Mouse (Mus musculus): Measurements from ENCODE around the gene 4930404N11Rik. TPM values are rescaled to one million over a fixed set of nuclear protein-coding genes. Genes with fewer than 3 reads are reported as not detected.

Gene 4930404N11Rik
- polyA plus RNA-seq, 1 experiment = 0.52 TPM

- Histone ChIP-seq H3K4me3 (ENCODE audit: insufficient read depth, low read length) (no peak overlapping the region), H3K27ac (ENCODE audit: insufficient read depth, low read length) (no peak overlapping the region), H3K4me1 (ENCODE audit: control insufficient read depth, insufficient read depth, low read length) (peaks cover 20% of the 10 kb centered on the region)
- TF ChIP-seq POLR2A (IDR thresholded peaks at IDR 0.05; ENCODE audit: extremely low read depth, insufficient read depth, low read length) (no peak), CTCF (IDR thresholded peaks at IDR 0.05; ENCODE audit: extremely low read depth, insufficient read depth, low read length) (no peak)
These were observed 43.7 kb upstream of the 4930404N11Rik start for GRCm38 (mm10) chr10:81409330-81409729.

GRCm38 (mm10) chr10:81408871-81409291 is 43.3 kb upstream of the 4930404N11Rik start:
- H3K4me1 ChIP-seq (ENCODE audit: control insufficient read depth, insufficient read depth, low read length) = peaks cover 17% of the 10 kb centered on the region
- H3K27ac ChIP-seq (ENCODE audit: insufficient read depth, low read length) = 0 out of 2 replicates have a peak overlapping the region, but pooled peaks have one; percentile 34
- TF ChIP-seq CTCF (IDR thresholded peaks at IDR 0.05; ENCODE audit: extremely low read depth, insufficient read depth, low read length) = peak; percentile 65
- TF ChIP-seq POLR2A (IDR thresholded peaks at IDR 0.05; ENCODE audit: extremely low read depth, insufficient read depth, low read length) = no peak
- no peak overlapping the region for H3K4me3 ChIP-seq (ENCODE audit: insufficient read depth, low read length)

DNA sequence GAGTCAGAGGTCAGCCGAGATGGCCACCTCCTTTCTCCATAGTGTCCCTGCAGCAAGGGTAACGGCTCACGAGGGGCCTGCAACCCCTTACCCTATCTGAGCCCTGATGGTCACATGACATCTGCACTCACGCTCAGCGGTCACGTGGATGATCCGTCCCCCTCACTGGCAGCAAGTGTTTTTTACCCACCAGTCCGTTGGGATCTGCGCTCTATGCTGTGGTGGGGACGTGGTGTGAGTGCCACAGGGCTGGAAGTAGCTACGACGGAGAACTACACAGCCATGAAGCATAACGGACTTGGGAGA is 42.8 kb upstream of the 4930404N11Rik start:
- peaks cover 14% of the 10 kb centered on the region for H3K4me1 ChIP-seq (ENCODE audit: control insufficient read depth, insufficient read depth, low read length)
- TF ChIP-seq CTCF (IDR thresholded peaks at IDR 0.05; ENCODE audit: extremely low read depth, insufficient read depth, low read length) (no peak), POLR2A (IDR thresholded peaks at IDR 0.05; ENCODE audit: extremely low read depth, insufficient read depth, low read length) (no peak)
- H3K27ac ChIP-seq (ENCODE audit: insufficient read depth, low read length) = peak overlapping the region; percentile 34; the same call in 1 of the 2 replicates
- H3K4me3 ChIP-seq (ENCODE audit: insufficient read depth, low read length) = no peak overlapping the region

DNA sequence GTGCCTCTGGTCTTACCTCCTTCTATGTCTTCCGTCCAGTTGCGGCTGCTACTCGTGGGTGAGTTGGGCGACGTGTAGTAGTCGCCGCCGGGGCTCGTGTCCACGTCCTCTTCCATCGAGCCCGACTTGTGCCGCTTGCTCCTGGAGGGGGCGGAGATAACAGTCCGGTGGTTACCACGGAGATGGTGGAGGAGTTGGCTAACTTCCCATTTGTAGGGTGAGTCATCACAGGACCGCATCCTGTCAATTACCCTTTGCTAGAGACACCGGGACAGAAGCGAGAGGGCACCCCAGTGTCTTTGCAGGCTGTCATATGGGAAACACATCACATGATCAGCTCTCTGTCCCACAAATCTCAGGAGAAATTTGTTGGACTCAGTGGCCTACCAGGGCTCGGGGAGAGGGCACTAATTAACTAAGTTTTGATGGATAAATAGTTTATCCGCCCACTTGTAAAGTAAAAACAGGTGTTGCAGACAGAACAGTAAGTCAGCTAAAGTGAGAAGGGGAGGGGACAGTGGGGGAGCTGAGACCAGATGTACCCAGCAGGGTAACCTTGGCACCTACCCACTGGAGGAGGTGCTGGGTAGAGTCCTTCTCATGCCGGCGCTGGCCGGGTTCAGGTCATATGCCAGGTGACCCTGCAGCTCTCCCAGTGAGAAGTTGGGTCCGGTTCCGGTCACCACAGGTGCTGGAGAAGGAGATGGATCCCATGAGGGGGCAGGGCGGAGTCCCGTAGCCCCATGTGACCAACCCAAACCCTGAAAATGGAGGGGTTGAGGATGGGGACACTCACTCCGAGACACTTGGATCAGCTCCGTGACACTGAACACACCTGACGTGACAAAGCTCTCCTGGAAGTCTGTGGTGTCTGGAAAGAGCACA is 42.2 kb upstream of the 4930404N11Rik start:
- Histone ChIP-seq H3K27ac (ENCODE audit: insufficient read depth, low read length) (peak overlapping the region; percentile 34; the same call in 1 of the 2 replicates), H3K4me1 (ENCODE audit: control insufficient read depth, insufficient read depth, low read length) (peaks cover 14% of the 10 kb centered on the region), H3K4me3 (ENCODE audit: insufficient read depth, low read length) (no peak overlapping the region)
- TF ChIP-seq POLR2A (IDR thresholded peaks at IDR 0.05; ENCODE audit: extremely low read depth, insufficient read depth, low read length) (no peak), CTCF (IDR thresholded peaks at IDR 0.05; ENCODE audit: extremely low read depth, insufficient read depth, low read length) (no peak)

- no peak overlapping the region for H3K4me3 ChIP-seq (ENCODE audit: insufficient read depth, low read length)
- peaks cover 12% of the 10 kb centered on the region for H3K4me1 ChIP-seq (ENCODE audit: control insufficient read depth, insufficient read depth, low read length)
- no peak for TF ChIP-seq POLR2A (IDR thresholded peaks at IDR 0.05; ENCODE audit: extremely low read depth, insufficient read depth, low read length)
- TF ChIP-seq CTCF (IDR thresholded peaks at IDR 0.05; ENCODE audit: extremely low read depth, insufficient read depth, low read length) = no peak
- H3K27ac ChIP-seq (ENCODE audit: insufficient read depth, low read length) = no peak overlapping the region
These were observed 41.2 kb upstream of the 4930404N11Rik start for GRCm38 (mm10) chr10:81406504-81407440.

DNA sequence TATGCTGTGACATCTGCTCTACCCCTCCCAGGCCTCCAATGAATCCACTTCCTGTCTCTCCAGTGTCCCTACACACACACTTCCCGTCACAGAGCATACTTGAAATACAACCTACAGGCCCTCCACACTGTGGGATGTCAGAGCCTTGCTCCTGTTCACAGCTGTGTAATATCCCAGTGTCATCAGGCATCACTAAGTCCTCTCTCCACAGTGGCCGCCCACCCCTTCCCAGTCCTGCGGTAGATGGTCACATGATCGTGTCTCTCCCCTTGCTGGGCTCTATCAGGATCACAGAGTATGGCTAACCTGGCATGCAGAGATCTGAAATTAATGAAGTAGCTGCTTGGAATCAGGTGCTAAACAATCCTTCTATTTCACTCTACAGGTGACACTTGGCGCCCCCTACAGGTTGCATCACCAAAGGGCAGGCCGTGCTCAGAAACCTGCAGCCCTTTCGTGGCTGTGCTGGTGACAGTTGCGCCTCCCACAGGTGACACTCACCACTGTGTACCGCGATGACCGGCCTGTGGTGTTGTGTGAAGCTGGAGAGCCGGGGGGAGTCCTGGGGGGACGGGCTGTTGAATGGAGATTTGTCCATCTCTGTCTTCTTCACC is 40.1 kb upstream of the 4930404N11Rik start:
- H3K4me3 ChIP-seq (ENCODE audit: insufficient read depth, low read length) = no peak overlapping the region
- no peak overlapping the region for H3K27ac ChIP-seq (ENCODE audit: insufficient read depth, low read length)
- peaks cover 7% of the 10 kb centered on the region for H3K4me1 ChIP-seq (ENCODE audit: control insufficient read depth, insufficient read depth, low read length)
- TF ChIP-seq POLR2A (IDR thresholded peaks at IDR 0.05; ENCODE audit: extremely low read depth, insufficient read depth, low read length) (no peak), CTCF (IDR thresholded peaks at IDR 0.05; ENCODE audit: extremely low read depth, insufficient read depth, low read length) (peak; percentile 63)

- Histone ChIP-seq H3K4me1 (ENCODE audit: control insufficient read depth, insufficient read depth, low read length) (peaks cover 6% of the 10 kb centered on the region), H3K27ac (ENCODE audit: insufficient read depth, low read length) (no peak overlapping the region)
- no peak for TF ChIP-seq CTCF (IDR thresholded peaks at IDR 0.05; ENCODE audit: extremely low read depth, insufficient read depth, low read length)
- no peak for TF ChIP-seq POLR2A (IDR thresholded peaks at IDR 0.05; ENCODE audit: extremely low read depth, insufficient read depth, low read length)
These were observed 39.1 kb upstream of the 4930404N11Rik start for GRCm38 (mm10) chr10:81404720-81405119.

DNA sequence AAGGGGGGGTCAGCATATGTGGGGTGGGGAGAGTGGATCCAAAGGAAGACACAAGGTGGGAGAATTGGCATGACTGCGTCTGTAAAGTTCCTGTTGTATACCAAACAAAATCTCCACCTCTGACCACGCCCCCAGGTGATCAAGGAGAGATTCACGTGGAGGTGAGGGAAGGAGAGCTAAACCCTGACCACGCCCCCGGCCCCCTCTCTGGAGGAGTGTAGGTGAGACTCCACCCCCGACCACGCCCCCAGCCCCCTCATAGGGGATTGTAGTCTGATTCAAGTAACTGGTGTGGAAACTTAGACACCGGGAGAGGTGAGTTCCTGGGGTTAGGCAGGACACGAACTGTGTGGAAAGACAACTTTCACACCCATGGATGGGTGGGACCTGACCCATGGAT is 38.5 kb upstream of the 4930404N11Rik start:
- TF ChIP-seq POLR2A (IDR thresholded peaks at IDR 0.05; ENCODE audit: extremely low read depth, insufficient read depth, low read length) = no peak
- TF ChIP-seq CTCF (IDR thresholded peaks at IDR 0.05; ENCODE audit: extremely low read depth, insufficient read depth, low read length) = no peak
- peaks cover 6% of the 10 kb centered on the region for H3K4me1 ChIP-seq (ENCODE audit: control insufficient read depth, insufficient read depth, low read length)
- H3K4me3 ChIP-seq (ENCODE audit: insufficient read depth, low read length) = no peak overlapping the region
- no peak overlapping the region for H3K27ac ChIP-seq (ENCODE audit: insufficient read depth, low read length)

More at GRCm38 (mm10) chr10:81404720-81405119, 39.1 kb upstream of the 4930404N11Rik start:
- H3K4me3 ChIP-seq (ENCODE audit: insufficient read depth, low read length) = no peak overlapping the region

DNA sequence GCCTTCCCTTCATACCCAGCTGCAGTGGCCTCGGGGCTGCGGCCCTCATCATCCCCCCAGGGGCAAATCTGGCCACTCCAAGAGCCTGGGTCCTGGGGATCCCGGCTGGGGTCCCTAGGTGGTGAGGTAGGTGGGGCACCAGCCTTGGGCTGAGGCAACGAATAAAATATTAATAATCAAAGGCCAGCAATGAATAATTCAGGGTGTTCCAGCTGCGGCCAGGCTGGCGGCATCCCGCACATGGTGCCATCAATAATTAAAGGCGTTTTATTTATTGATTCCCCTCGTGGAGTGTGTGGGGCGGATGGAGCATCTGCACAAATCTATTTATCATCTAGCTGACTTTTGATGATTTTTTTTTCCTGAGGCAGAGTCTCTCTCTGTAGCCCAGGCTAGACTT is 37.9 kb upstream of the 4930404N11Rik start:
- H3K4me1 ChIP-seq (ENCODE audit: control insufficient read depth, insufficient read depth, low read length) = peaks cover 5% of the 10 kb centered on the region
- no peak overlapping the region for H3K27ac ChIP-seq (ENCODE audit: insufficient read depth, low read length)
- no peak for TF ChIP-seq CTCF (IDR thresholded peaks at IDR 0.05; ENCODE audit: extremely low read depth, insufficient read depth, low read length)
- TF ChIP-seq POLR2A (IDR thresholded peaks at IDR 0.05; ENCODE audit: extremely low read depth, insufficient read depth, low read length) = no peak
- H3K4me3 ChIP-seq (ENCODE audit: insufficient read depth, low read length) = no peak overlapping the region

Data from cortical plate, adult 2 months (tissue).